Mouse (Mus musculus) liver, adult 2 months (tissue): ENCODE data around the gene Gpx4.

ENCODE experiments used
- CTCF ChIP-seq: fragments of 200-500 bp; IDR thresholded peaks from 2 replicates; pipeline ENCODE4 v1.5.1; 2011; ENCODE audit warnings: low read depth, low read length, control low read depth
- POLR2A ChIP-seq: fragments of 200-500 bp; IDR thresholded peaks from 2 replicates; pipeline ENCODE4 v1.6.1; 2011; ENCODE audit warnings: low read length, control low read depth; ENCODE audit not compliant: insufficient read depth; ENCODE audit errors: extremely low read depth

- no peak for TF ChIP-seq CTCF
- no peak for TF ChIP-seq POLR2A
Observed at GRCm38 (mm10) chr10:80050244-80050643, 3.3 kb downstream of the Gpx4 start.
